Mouse (Mus musculus): Measurements from ENCODE around the gene Wdr46.
"Not testable (repeated sequence)": the region's sequence is repeated elsewhere in the genome, so short reads cannot be mapped to it uniquely, and the experiment has no call there.

Gene Wdr46

GRCm38 (mm10) chr17:33940206-33940805 lies at the start of gene Wdr46, which contains the start of gene Pfdn6:
Gene Wdr46 (plus strand): TSS chr17:33940660.
Gene Pfdn6 (minus strand): TSS chr17:33940343.
- in situ Hi-C loops (cut with MboI; ENCODE audit: low sequenced_read_pairs): no loop called here

GRCm38 (mm10) chr17:33891357-33891756 lies 49.1 kb upstream of the Wdr46 start:
- in situ Hi-C loops (cut with MboI; ENCODE audit: low sequenced_read_pairs): no loop called here

DNA sequence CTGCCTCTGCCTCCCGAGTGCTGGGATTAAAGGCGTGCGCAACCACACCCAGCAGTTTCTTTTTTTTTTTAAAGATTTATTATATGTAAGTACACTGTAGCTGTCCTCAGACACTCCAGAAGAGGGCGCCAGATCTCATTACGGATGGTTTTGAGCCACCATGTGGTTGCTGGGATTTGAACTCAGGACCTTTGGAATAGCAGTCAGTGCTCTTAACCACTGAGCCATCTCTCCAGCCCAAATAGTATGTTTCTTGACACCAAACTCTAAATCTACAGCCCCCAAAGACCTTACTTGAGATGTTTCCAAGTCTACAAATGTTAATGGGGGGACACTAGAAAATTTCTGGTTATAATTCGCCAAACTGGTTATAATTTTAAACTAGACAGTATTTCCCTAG lies 48.6 kb upstream of the Wdr46 start:
- in situ Hi-C loops (cut with MboI; ENCODE audit: low sequenced_read_pairs): not testable (repeated sequence)

- in situ Hi-C loops (cut with MboI; ENCODE audit: low sequenced_read_pairs): no loop called here
Measured at GRCm38 (mm10) chr17:33892429-33892828, 48.0 kb upstream of the Wdr46 start.

DNA sequence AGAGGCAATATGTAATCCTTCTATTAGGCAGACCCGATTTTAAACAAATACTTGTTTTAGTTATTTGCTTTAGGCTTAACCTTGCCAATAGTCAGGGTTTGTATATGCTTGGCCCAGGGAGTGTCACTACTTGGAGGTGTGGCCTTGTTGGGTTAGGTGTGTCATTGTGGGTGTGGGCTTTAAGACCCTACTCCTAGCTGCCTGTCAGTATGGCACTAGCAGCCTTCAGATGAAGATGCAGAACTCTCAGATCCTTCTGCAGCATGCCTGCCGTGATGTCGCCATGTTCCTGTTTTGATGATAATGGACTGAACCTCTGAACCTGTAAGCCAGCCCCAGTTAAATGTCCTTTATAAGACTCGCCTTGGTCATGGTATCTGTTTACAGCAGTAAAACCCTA lies 47.4 kb upstream of the Wdr46 start:
- in situ Hi-C loops (cut with MboI; ENCODE audit: low sequenced_read_pairs): not testable (repeated sequence)

GRCm38 (mm10) chr17:33897114-33897794 lies 43.2 kb upstream of the Wdr46 start:
- in situ Hi-C loops (cut with MboI; ENCODE audit: low sequenced_read_pairs): no loop called here

DNA sequence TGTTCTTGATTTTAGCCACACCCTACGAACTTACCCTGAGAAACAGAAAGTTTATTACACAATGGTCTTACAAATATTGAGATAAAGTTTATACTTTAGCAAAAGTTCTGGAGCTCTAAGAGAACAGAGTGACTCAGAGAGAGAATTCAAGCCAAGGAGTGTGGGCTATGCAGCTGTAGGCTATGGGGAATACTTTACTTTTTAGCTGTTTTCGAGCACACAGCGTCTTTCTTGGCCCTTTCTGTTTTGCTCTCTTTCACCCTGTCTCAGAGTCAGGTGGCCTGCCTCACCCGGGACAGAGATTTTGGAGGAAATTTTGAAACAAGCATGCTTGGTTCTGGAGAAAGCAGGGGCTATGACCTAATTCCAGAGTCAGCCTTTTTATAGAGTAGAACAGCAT lies 42.3 kb upstream of the Wdr46 start:
- in situ Hi-C loops (cut with MboI; ENCODE audit: low sequenced_read_pairs): not testable (repeated sequence)

DNA sequence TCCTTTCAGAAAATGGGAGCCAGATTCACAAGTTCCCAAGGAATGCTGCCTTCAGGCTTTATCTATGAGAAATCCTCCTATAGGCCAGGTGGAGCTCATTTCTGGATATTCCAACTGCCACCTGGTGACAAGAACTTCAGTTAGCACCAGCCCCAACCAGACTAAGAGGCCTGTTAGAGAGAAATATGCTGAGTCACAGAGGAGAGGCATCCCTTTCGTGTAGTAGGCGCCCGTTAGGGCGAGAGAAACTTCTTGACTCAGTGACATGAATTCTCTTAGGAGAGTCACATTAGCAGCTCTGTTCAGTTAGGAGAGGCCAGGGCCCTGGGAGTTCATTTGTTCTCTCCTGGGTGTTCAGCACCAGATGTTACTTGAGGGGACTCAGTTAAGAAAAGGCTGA lies 40.8 kb upstream of the Wdr46 start:
- in situ Hi-C loops (cut with MboI; ENCODE audit: low sequenced_read_pairs): no loop called here

DNA sequence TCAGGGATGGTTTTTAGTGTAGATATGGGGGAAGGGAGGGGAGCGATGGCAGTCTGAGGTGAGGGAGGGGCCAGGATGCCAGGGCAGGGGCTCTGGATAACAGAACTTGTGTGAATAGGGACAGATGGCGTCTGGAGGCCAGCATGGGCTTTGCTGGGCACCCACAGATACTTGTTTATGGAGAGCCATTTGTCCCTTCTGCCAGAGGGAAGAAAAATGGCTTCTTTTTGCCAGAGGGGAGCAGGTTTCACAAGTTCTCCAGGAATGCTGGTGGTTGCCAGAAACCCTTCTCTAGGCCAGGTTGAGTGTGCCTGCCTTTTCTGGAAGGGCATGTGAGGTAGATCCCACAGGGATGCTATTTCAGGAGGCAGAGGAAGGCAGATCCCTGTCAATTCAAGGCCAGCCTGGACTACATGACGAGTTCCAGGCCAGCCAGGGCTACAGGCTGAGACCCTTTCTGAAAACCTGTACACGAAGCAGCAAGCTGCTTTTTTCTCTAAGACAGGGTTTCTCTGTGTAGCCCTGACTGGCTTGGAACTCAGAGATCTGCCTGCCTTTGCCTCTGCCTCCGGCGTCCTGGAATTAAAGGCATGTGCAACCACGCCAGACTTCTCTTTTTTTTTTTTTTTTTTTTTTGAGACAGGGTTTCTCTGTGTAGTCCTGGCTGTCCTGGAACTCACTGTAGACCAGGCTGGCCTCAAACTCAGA lies 40.0 kb upstream of the Wdr46 start:
- in situ Hi-C loops (cut with MboI; ENCODE audit: low sequenced_read_pairs): no loop called here

GRCm38 (mm10) chr17:33900989-33901314 lies 39.5 kb upstream of the Wdr46 start:
- in situ Hi-C loops (cut with MboI; ENCODE audit: low sequenced_read_pairs): no loop called here

GRCm38 (mm10) chr17:33901653-33902052 lies 38.8 kb upstream of the Wdr46 start:
- in situ Hi-C loops (cut with MboI; ENCODE audit: low sequenced_read_pairs): no loop called here

DNA sequence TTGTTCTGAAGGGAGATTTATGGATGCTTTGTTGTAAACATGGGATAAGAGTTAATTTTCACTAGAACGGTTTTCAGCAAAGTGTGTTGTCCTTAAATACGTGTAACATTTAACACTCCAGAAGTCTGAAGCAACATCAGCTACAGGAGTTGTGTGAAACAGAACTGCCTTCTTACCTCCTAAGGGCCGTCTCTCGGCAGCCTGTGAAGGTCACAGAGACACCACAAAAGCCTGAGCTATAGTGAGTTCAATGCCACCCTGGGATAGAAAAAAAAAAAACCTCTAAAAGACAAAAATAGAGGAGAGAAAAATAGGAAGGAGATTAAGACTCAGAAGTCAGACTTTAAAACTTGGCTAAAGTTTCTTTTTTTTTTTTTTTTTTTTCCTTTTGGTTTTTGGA lies 38.4 kb upstream of the Wdr46 start:
- in situ Hi-C loops (cut with MboI; ENCODE audit: low sequenced_read_pairs): no loop called here

GRCm38 (mm10) chr17:33902491-33902890 lies 38.0 kb upstream of the Wdr46 start:
- in situ Hi-C loops (cut with MboI; ENCODE audit: low sequenced_read_pairs): no loop called here

DNA sequence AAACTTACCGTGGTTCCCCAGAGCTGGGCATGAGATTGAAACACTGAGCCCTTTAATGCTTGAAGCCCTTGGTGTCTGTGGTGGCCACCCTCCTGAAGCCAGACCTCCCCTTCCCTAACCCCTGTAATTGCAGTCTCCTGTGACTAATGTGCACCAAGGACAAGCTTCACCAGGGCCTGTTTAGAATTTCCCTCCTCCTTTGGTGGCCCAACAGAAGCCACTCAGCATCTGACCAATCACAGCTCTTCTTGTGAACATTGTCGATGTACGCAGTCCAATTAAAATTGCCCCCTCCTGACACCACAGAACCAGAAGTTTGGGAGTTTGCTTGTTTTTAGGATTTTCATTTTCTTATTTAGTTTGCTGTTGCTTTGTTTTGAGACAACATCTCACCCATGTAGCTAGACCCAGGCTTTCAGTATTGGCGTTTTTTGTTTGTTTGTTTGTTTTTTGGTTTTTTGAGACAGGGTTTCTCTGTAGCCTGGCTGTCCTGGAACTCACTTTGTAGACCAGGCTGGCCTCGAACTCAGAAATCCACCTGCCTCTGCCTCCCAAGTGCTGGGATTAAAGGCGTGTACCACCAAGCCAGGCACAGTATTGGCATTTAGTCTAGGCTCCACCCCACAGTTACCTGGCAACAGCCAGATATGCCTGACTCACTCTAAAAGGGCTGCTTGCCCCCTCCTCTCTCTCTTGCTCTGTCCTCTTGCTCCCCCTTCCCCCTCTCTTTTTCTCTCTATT lies 36.4 kb upstream of the Wdr46 start:
- in situ Hi-C loops (cut with MboI; ENCODE audit: low sequenced_read_pairs): not testable (repeated sequence)

DNA sequence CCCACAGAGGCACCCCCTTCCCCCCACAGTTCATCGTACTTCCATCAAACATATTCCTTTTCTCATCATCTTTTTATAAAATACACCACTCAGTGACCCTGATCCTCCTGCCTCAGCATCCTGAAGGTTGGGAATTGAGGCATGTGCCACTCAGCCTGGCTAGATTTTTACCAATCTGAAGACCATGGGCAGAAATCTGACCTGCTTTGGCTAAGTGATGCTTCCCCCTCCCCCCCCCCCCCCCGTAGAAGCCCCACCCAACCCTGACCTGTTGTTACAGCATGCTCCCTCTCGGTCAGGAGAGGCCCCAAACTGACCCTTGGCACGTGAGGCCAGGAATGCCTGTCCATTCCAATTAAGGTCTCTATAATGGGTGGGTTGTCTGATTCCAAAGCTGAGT lies 35.6 kb upstream of the Wdr46 start, which contains the start of gene Platr17:
Gene Platr17 (plus strand): TSS at position 301 of the 400 bp plus-strand sequence.
- in situ Hi-C loops (cut with MboI; ENCODE audit: low sequenced_read_pairs): not testable (repeated sequence)

DNA sequence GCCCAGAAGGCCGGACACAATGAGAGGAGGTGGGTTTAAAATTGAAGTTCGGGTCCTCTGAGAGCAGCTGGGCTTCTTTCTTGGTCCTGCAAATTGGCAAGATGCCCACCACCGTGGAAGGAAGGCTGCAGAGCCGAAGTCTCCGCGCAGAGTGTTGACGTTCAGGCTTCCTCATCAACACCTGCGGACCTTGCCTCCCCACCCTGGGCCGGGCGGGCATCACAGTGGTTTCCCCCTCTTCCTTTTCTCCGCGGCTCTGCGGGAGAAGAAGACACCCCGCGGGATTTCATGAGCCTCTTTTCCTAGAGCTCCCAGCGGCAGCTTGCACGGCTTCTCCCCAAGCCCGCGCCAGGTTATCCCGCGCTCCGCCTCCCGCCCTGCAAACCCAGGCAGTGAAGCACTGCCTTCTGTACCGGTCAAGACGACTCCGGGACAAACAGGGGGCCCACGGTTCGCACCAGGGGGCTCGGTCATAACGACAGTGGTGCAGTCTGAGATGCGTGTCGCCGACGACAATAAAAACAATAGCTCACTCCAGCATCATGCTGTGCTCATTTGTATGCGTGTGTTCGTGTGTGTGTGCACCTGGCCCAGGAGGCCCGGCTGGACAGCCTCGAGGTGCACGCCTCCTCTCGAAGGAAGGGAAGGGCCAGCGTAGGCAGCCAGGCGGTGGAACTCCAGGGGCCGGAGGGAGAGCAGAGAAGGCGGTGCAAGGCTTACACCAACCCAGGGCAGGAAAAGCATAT lies 32.0 kb upstream of the Wdr46 start:
- in situ Hi-C loops (cut with MboI; ENCODE audit: low sequenced_read_pairs): no loop called here

- in situ Hi-C loops (cut with MboI; ENCODE audit: low sequenced_read_pairs): no loop called here
Measured at GRCm38 (mm10) chr17:33909077-33909868, 31.2 kb upstream of the Wdr46 start, which contains the start of gene Daxx. Gene Daxx (plus strand): TSS chr17:33909414.

DNA sequence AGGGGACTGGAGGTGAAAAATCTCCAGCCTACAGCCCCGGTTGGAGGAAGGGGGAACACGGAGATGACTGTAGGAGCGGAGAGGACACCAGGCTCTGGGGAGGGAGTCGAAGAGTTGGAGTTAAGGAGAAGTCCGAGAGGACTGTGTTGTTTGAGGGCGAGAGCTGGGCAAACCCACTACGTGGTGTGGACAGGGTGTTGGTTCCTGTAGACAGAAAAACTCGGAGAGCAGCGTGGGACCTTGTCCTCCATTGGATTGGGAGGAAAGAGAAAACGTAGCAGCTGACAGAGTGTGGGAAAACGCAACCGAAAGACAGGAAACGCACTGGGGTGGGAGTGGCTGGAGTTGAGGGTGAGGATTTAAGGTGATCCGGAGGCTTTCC lies 30.6 kb upstream of the Wdr46 start:
- in situ Hi-C loops (cut with MboI; ENCODE audit: low sequenced_read_pairs): no loop called here

DNA sequence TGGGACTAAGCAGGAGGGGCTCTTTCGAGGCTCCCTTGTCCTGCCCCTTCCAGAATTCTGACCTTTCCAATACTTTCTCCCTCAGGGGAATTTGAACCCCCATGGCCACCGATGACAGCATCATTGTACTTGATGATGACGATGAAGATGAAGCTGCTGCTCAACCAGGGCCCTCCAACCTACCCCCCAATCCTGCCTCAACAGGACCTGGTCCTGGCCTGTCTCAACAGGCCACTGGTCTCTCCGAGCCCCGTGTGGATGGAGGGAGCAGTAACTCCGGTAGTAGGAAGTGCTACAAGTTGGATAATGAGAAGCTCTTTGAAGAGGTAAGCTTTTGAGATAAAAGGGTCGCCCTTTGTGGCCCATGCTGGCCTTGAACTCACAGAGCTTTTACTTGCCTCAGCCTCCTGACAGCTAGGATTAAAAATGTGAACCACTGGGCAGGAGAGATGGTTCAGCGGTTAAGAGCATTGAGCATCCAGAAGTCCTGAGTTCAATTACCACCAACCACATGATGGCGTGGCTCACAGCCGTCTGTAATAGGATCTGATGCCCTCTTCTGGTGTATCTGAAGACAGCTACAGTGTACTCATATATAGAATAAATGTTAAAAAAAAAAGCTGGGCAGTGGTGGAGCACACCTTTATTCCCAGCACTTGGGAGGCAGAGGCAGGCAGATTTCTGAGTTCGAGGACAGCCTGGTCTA lies 30.0 kb upstream of the Wdr46 start:
- in situ Hi-C loops (cut with MboI; ENCODE audit: low sequenced_read_pairs): no loop called here

All from CH12F3 (cell line).